Mouse (Mus musculus) adrenal gland, postnatal 0 days (tissue): Measurements from ENCODE around the gene Irak2. TPM values are rescaled to one million over a fixed set of nuclear protein-coding genes. Genes with fewer than 3 reads are reported as not detected.

ENCODE experiments used
- microRNA-seq: library from miRNA; unstranded; fragments of <30 nt; microRNA quantifications from one replicate; pipeline ENCODE4, GENCODE M21; 2016; ENCODE audit warnings: borderline replicate concordance; ENCODE audit not compliant: insufficient number of aligned reads
- polyA plus RNA-seq: library from polyadenylated mRNA; unstranded; fragments of >200 nt; fragmentation: Nextera tagmentation; extraction: Ambion mirVana; gene quantifications from 2 replicates; pipeline ENCODE4 v1.2.1, GENCODE M21; 2015

Gene Irak2
- polyA plus RNA-seq: 5.2 and 6.3 TPM in 2 replicates

GRCm38 (mm10) chr6:113638302-113639040, at the start of gene Irak2:
Gene Irak2, plus strand, starts transcription at chr6:113638467.

GRCm38 (mm10) chr6:113600543-113601139, 37.6 kb upstream of the Irak2 start, which contains the start of gene Fancd2os:
Gene Fancd2os, minus strand, starts transcription at chr6:113600715.

DNA sequence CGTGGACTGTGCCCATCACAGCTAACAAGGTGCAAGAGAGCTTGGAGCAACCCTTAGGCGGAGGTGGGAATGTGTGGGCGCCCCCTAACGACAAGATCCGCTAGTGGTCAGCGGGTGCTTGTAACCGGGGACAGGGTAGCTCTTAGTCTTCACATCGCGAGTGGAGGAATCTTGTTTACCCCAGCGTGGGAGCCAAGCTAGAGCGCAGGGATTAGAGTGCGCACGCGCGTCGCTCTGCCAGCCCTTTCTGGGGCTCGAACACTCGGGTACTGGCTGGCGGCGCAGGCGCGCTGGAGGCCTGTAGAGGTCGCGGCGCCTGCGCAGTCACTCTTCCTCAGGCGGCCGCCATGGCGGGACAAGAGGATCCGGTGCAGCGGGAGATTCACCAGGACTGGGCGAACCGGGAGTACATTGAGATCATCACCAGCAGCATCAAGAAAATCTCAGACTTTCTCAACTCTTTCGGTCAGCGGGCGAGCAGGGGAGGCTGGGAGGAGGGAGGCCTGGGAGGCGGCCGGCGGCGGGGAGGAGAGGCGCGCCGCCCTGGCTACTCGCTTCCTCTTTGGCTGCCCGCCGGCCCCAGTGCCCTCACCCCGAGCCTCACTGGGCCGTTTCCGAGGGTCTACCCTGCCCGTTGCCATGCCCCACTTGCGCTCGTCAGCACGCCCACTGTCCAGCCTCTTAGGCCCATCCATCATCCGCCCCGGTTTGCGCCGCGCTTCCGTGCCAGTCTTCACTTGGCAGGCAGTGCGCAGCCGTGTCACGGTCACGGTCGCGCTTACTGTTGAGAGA, 33.6 kb upstream of the Irak2 start, which contains the start of gene Brk1:
TSS of gene Brk1 (plus strand) at position 341 of the 792 bp plus-strand sequence.

GRCm38 (mm10) chr6:113623941-113624751, 14.1 kb upstream of the Irak2 start, which contains the start of gene Vhl:
Gene Vhl, plus strand, starts transcription at chr6:113623959.

DNA sequence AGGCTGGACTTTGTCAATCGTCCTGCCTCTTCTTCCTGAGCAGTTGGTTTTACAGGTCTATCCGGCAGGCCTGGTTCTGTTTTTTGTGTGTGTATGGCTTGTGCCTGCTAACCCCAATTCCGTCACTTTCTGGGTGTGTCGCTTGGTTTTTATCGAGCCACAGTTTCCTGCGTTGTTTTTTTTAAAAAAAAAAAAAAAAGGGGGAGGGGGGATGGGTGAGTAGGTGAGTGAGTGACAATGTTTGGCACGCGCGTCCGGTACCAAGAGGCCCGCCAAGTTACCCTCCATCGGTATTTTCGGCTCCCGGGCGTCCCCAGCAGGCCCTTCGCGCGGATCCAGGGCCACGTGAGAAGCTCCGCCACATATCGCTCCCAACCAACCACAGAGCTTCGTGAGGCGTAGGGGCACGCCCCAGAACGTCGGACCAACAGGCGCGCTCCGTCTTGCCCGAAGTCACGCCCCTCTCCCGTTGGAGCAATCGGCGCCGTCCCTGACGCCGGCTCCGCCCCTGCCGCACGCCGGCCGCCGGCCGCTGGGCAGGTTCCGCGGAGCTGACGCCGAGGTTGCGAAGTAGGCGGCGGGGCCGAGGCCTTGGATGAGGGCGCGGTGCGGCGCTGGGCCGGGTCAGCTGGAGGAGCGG, 58.4 kb downstream of the Irak2 start, which contains the start of gene Tatdn2:
TSS of gene Tatdn2 (plus strand) at position 469 of the 640 bp plus-strand sequence.

DNA sequence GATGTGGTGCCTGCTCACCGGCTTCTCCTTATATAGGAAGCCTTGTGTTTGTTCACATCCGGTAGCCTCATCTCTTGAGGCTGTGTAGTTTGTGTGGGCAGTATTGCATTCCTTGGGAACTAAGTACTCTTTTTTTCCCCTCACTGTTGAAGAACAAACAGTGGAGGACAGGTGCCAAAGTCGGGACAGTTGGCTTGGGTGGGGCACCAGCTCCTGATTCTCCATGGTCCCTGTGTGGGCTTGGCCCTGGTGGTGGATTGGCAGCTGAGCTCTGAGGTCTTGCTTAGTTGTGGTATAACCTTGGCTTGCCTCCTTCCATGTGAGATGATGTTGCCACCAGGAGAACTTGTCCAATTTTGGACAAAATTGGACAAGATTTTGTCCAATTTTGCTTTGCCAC, 81.6 kb downstream of the Irak2 start, which contains the start of gene Ghrl:
TSS of gene Ghrl (minus strand) at position 3 of the 400 bp plus-strand sequence.

DNA sequence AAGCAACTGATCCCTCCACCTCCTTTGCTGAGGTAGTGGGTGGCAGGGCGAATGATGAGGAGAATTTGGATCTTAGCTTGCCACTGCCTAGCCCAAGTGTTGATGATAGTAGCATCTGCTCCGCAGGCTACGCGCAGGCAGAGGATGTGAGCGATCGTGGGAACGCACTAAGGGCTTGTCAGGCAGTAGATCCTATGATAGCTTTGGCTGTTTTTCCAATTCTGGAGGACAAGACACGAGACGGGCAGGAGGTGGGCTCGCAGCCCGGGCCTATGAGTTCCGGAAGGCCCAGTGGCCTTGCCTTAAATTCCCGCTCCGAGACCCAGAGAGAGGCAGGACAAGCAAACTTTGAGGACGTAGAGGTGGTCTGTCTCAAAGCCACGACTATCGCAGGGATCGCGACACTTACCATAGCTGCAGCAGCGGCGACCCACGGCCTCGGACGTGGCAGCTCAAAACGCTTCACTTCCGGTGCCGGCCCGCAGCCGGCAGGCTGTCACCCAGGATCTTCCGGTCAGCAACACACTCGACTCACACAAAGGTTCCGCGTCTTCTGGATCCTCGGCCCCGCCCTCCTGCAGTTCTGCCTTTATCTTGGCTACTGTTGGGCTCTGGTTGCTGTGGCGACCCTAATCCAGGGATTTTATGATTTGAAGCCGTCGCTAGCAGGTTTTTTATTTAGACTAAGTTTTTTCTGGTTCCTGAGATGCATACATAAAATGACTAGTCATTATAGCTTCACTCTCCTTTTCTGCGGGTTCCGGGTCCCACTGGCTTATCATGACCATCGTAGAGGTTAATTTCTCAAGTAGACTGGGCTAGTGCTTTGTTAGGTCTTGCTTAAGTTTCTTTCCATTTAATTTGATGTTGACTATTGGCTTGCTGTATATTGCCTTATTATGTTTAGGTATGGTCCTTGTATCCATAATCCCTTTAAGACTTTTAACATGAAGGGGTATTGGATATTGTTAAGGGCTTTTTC, 102.3 kb downstream of the Irak2 start, which contains the start of gene Sec13:
TSS of gene Sec13 (minus strand) at position 508 of the 982 bp plus-strand sequence.

Small RNA genes lying within 50 kb of the gene (microRNA-seq; reads per million reads assigned to microRNA genes)
- not detected for gene Mir7042

Other genes with a start within 250 kb of the Irak2 start
- 1.4 and 1.8 TPM in 2 replicates for gene Ttll3, start 249.2 kb upstream of the Irak2 start, polyA plus RNA-seq
- gene Rpusd3, start 219.1 kb upstream of the Irak2 start, polyA plus RNA-seq: 8.8 and 15.2 TPM in 2 replicates
- gene Cidec, start 202.7 kb upstream of the Irak2 start, polyA plus RNA-seq: 1.2 and 2.2 TPM in 2 replicates
- 62.6 and 65.0 TPM in 2 replicates for gene Jagn1, start 195.9 kb upstream of the Irak2 start, polyA plus RNA-seq
- gene Il17re, start 180.0 kb upstream of the Irak2 start, polyA plus RNA-seq: 2.0 and 2.7 TPM in 2 replicates
- gene Il17rc, start 167.0 kb upstream of the Irak2 start, polyA plus RNA-seq: 16.6 and 22.4 TPM in 2 replicates
- gene Creld1, start 155.2 kb upstream of the Irak2 start, polyA plus RNA-seq: 26.5 and 32.6 TPM in 2 replicates
- gene Prrt3, start 136.5 kb upstream of the Irak2 start, polyA plus RNA-seq: 0.62 and 0.69 TPM in 2 replicates
- 107 and 145 TPM in 2 replicates for gene Emc3, start 106.8 kb upstream of the Irak2 start, polyA plus RNA-seq
- gene Fancd2, start 106.8 kb upstream of the Irak2 start, polyA plus RNA-seq: 2.4 and 3.5 TPM in 2 replicates
- 0.49 and 0.65 TPM in 2 replicates for gene Fancd2os, start 37.8 kb upstream of the Irak2 start, polyA plus RNA-seq
- 300 and 360 TPM in 2 replicates for gene Brk1, start 33.7 kb upstream of the Irak2 start, polyA plus RNA-seq
- 37.0 and 43.4 TPM in 2 replicates for gene Vhl, start 14.5 kb upstream of the Irak2 start, polyA plus RNA-seq
- 0.47 and 0.94 TPM in 2 replicates for gene Tatdn2, start 58.6 kb downstream of the Irak2 start, polyA plus RNA-seq
- 0.47 and 1.7 TPM in 2 replicates for gene Ghrl, start 81.4 kb downstream of the Irak2 start, polyA plus RNA-seq
- gene Sec13, start 102.3 kb downstream of the Irak2 start, polyA plus RNA-seq: 146 and 182 TPM in 2 replicates